Mouse (Mus musculus) gastrocnemius, postnatal 25 days (tissue): Measurements from ENCODE around the gene Tspear. TPM values are rescaled to one million over a fixed set of nuclear protein-coding genes. Genes with fewer than 3 reads are reported as not detected.

Experiments
- DNase-seq: peaks from one replicate; pipeline ENCODE4 v3.0.0; 2022
- total RNA-seq, 2 experiments: library from RNA; stranded (reverse); gene quantifications; 1 replicate in 1 of 2; 2 replicates in 1 of 2; pipeline ENCODE4 v1.2.3; 2021

Gene Tspear
- total RNA-seq, 2 experiments from 2014 or later = not detected

DNA sequence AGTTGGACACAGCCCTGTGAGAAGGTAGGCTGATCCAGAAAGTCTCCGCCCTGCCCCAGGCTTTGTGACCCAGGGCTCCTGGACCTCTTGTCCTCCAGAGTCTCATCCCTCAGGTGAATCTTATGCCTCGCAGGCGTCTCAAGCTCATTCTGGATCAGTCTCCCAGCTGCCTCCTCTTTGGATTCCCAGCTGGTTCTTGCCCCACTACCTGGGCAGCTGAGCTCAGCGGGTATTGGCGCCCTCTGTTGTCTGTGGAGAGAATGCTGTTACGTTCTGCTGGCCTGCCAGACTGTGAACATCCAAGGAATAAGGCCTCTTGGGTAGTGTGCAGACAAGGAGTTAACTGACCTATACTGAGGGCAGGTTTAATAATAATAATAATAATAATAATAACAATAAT lies 192.6 kb downstream of the Tspear start:
- DNase-seq = no peak

DNA sequence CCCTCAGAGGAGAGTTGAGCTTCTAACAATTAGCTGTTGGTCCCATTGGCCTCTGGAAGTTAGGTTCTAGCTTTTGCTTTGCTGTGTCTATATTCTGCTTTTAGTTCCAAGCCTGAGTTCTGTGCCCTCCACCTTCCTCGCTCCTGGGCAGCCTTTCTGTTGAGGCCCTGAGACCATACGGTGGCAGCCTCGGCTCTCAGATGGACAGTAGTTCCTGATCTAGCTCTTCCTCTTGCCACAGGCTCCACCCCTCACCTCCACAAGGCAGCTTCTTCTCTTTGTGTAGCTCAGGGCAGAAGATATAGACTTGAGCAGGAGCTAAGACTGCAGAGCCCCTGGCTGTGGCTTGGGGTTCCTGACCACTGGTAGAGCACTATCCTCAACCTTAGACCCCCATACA lies 193.9 kb downstream of the Tspear start:
- no peak for DNase-seq

GRCm38 (mm10) chr10:77882553-77882952 lies 196.2 kb downstream of the Tspear start:
- no peak for DNase-seq

DNA sequence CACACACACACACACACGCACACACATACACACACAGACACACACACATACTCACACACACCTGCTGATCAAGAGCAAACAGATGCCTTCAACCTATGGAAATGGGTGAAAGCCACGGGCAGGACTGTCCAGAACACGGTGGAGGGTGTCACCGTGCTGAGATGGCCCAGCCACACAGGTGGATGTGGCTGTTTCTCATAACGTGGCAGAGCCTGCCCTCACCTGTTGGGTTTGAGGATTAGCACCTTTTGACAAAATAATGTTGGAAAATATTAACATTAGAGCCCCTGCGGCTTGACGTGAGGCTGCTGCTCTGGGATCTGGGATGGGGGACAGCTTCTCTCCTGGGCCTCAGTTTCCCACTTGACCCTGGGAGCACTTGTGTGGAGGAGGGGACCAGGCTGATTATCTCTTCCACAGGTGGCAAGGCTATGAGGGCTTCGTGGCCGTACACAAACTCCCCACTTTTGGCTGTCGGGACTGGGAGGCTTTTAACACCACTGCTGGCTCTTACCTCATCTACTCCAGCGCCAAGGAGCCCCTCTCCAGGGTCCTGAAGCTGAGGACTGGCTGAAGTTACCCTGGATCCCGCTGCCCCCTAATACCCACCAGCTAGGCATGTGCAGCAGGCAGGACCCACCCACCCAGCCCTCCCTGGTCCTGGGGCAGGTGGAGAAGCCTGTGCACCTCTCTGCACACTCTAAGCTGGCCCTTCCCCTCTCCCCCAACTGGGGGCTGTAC lies 199.8 kb downstream of the Tspear start:
- DNase-seq = no peak

DNA sequence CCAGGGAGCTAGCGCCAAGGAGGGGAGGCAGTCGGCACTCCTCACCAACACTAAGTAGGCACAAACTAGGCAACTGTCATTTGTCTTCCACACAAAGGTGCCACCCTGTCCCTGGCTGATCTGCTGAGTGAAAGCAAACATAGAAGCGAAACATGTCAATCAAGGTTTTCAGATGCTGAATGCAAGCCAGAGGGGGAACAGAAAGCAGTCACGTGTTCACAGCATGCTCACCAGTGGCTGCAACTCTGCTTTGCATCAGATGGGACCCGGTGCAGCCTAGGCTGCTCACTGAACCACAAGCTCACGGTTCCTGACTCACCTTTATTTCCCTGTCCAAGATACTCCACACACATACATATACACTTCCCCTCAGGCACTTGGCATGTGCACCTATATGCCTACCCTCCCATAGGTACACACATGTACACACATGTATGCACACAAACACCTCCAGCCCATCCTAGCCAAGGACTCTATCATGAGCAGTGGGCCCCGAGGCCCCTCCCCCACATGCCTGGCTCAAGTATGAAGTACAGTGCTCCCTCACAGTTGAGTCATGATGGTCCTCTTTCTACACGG lies 204.7 kb downstream of the Tspear start:
- DNase-seq = no peak

DNA sequence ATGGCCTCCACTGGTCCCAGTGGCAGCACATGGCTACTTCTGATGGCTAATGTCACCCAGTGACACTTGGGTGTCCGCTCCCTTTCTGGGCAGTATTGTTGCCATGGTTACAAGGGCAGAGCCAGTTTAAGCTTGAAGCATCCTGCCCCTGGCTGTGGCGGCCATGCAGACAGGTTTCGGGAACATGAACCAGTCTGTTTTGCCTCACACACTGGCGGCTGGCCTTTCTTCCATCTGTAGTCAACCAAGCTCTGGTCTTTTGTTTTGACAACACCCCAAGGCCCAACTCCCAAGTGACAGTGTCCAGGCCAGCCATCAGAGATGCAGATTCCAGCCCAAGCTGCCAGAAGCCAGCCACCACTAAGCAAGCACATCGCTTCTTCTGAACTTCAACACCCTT lies 209.2 kb downstream of the Tspear start:
- no peak for DNase-seq

DNA sequence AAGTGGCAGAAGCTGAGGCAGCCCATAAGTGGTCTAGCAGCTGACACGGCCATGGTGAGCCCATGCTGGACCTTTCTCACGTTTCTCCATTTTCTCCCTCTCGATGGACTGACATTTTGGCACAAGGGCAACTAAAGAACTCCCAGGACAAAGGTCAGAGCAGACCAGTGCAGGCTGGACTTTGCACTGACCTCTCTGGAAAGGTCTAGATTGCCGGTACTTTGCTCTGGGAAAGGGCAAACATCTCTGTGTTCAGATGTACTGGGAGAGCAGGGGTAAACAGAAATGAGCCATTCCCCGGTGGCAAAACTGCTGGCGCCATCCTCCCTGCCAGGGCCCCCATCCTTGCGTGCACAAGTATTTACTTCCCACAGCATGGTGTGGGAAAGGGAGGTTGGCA lies 213.8 kb downstream of the Tspear start:
- DNase-seq = no peak

- no peak for DNase-seq
These were observed 214.8 kb downstream of the Tspear start for GRCm38 (mm10) chr10:77900903-77901818.

DNA sequence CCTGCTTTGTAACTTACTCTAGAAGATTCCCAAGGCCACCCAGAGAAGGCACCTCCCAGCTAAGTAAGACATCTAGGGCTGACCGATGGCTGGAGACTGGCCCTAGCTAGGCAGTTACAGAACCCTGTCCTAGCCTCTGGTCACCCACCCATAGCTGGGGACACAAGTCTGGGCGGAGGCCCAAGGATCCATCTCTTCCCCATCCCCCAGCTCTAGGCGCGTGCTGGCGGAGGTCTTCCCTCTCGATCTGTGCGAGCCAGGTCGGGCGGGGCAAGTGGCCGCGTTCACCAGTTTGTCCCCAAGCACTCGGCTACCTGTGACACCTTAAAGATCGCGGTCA lies 215.5 kb downstream of the Tspear start:
- DNase-seq = no peak

GRCm38 (mm10) chr10:77902211-77902893 lies 216.0 kb downstream of the Tspear start, which contains the start of gene Lrrc3:
Lrrc3 (minus strand) TSS chr10:77902536.
- DNase-seq = peak; percentile 34

DNA sequence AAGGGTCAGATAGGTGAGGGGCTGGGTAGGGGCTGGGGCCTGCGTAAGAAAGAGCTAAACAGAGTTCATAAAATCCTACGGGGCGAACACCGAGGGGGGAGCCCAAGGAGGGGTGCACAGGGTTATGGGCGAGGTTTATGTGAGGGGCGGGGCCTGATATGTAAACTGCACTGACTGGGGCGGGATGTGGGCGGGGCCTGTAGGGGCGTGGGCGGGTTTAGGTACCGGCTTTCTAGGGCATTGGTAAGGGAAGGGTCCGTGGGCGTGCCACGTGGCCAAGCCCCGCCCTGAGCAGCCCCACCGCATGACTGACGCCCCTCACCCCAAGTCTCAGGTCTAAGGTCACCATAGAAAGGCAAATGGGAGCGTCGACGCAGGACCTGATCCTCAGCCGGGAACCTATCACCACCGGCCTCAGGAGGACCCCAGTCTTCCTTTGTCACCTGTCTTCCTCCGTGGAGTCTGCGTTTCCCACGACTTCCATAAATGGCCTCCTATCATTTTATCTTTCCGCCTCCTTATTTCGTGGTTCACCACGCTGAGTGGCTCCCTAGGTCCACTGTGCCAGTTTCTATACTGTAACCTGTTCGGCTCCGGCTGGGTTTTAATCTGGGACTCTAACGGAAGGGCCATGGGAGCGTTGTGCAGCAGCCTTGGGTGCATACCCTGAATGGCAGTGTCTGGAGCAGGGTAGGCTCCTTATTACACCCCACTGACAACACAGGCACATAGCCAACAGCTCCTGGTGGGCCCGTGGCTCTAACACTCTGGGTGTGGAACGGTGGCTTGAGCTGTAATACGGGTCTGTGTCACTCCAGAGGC lies 216.7 kb downstream of the Tspear start:
- DNase-seq = no peak

GRCm38 (mm10) chr10:77912605-77913004 lies 226.2 kb downstream of the Tspear start:
- DNase-seq = peak; percentile 48

DNA sequence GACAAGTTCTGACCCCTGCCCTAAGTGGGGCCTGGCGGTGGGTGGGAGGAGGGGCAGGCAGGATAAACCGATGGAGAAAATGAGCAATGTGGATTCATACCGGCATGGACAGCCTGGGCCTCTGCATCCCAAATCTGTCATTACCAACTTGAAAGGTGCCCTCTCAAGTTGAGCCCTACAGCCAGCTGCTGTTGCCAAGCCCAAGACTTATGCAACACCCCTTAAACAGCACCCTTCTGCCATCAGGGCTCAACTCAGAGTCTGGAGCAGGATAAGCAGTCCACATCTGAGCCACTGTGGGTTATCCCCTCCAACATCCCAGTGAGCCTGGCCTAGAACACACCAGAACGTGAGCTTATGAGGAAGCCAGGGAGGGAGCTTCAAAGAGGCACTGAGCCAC lies 226.9 kb downstream of the Tspear start:
- no peak for DNase-seq

DNA sequence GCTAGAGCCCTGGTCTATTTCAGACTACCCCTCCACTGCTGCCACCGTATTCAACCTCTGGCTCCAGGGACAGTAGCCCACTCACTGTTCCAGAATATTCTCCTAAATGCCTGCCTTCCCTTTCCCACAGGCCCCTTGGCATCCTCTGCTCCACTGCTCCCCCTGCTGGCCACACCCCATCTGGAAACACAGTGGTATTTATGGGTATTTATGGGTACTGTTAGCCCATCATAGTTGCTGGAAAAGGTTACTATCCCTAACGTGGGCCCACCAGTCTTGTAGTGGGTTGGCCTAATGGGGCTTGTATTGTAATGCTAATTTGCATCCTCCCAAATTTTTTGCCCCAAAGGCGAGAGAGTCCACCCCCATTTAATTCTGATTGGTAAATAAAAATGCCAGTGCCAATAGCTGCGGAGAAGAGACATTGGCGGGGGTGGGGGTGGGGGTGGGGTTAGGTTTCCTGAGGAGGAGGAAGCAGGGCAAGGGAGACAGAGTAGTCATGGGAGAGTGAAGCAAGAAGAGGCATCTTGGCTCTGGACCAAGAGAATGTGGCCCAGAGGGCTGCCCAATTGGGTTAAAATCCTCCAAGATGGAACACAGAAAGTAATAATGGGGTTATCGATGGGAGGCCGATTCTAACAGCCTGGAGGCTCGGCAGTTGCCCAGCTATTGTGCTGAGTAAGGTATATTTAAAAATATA lies 230.4 kb downstream of the Tspear start:
- DNase-seq = peak; percentile 38

GRCm38 (mm10) chr10:77921009-77921408 lies 234.6 kb downstream of the Tspear start:
- no peak for DNase-seq

- DNase-seq = no peak
These were observed 236.3 kb downstream of the Tspear start for GRCm38 (mm10) chr10:77922681-77923080.

- no peak for DNase-seq
These were observed 239.8 kb downstream of the Tspear start for GRCm38 (mm10) chr10:77926140-77926539.

DNA sequence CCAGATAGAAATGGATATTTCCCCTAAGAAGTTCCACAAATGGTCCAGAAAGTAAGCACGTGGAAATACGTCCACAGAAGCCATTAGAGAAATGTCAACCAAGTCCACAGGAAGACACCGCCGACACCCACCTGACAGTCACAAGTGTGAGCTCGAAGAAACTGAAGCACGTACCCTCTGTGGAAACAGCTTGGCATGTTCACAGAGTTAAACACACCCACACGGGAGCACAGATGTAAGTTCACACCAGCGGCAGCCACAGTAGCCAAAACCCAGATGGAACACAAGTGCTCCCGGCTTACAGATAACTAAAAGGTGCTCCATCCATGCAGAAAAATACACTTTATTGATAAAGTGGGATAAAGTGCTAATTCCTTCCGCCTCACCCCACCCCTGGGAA lies 241.0 kb downstream of the Tspear start:
- no peak for DNase-seq
